Comparison of ENCODE assay signal across 12 mouse cellular contexts in the genomic region with DNA sequence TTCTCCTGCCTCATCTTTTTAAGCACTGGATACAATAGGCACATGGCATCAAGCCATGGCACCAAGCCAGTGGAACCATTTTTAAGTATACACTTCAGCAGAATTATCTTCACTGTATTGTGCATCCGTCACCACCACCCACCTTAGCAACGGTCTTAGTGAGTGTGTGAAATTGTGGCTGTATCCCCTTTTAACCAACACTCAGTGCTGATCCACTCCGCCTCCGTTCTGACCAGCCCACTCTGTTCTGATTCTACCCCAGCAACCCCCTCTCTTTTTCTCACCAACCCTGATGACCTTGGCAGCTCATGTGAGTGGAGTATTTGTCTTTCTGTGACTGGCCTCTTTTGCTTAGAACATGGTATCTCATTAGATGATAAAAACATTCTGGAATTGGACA.
DNase-seq lines count a peak whose midpoint lies in the region; ATAC-seq lines count a peak whose summit lies in the region.
"Had no signal": no experiment of that assay in that cellular context is flagged by ENCODE, and none has a peak within 500 bp of the region (broad histone marks: within the 10 kb centered on the region; RNA-seq: fewer than 3 reads in every experiment).

No protein-coding gene starts in this region.

- no peaks in the 10 kb centered on the region for H3K36me3 ChIP-seq in heart, embryonic 12.5 days
- H3K36me3 ChIP-seq in limb, embryonic 10.5 days: no peaks in the 10 kb centered on the region
- H3K36me3 ChIP-seq: limb, embryonic 15.5 days; neural tube, embryonic 13.5 days had no signal

- DNase-seq in heart, postnatal 4 days: peak; percentile 57
- DNase-seq in brain, adult 2 months (ENCODE audit: low read depth, low spot score): peak; percentile 67
- peak; percentile 25 to 63 for DNase-seq in frontal cortex, adult 2 months (ENCODE audit: extremely low spot score in 1 of 2, low spot score in 1 of 2)
- DNase-seq in limb, embryonic 10.5 days (ENCODE audit: low spot score): no peak
- DNase-seq in gastrocnemius, adult 18-20 months (ENCODE audit: low spot score): no peak
- DNase-seq: embryo, embryonic 11 days; thymus, postnatal 4 days had no signal

- peaks cover 18% of the 10 kb centered on the region for H3K4me1 ChIP-seq in heart, embryonic 12.5 days (replicated peaks)
- H3K4me1 ChIP-seq in limb, embryonic 10.5 days: no peaks in the 10 kb centered on the region
- H3K4me1 ChIP-seq: neural tube, embryonic 13.5 days had no signal

- no peaks in the 10 kb centered on the region for H3K9me3 ChIP-seq in heart, embryonic 12.5 days (replicated peaks)
- H3K9me3 ChIP-seq in limb, embryonic 10.5 days (replicated peaks): no peaks in the 10 kb centered on the region
- H3K9me3 ChIP-seq: limb, embryonic 15.5 days; neural tube, embryonic 13.5 days had no signal

- ATAC-seq in heart, embryonic 12.5 days (ENCODE audit: insufficient number of reproducible peaks, low FRiP score): no peak
- ATAC-seq in megakaryocyte progenitor cell, adult 5-6 weeks (replicated peaks; ENCODE audit: poor library complexity): peak; percentile 26; the same call in 1 of the 2 replicates
- ATAC-seq in CD4-positive, CD25-positive, alpha-beta regulatory T cell, adult 4 months: no peak

- H3K9ac ChIP-seq in heart, embryonic 12.5 days: no peak overlapping the region
- H3K9ac ChIP-seq: limb, embryonic 15.5 days; neural tube, embryonic 13.5 days had no signal

- H3K27me3 ChIP-seq in heart, embryonic 12.5 days (replicated peaks): no peaks in the 10 kb centered on the region
- no peaks in the 10 kb centered on the region for H3K27me3 ChIP-seq in limb, embryonic 10.5 days (ENCODE audit: low read depth, poor library complexity, severe bottlenecking)
- H3K27me3 ChIP-seq: limb, embryonic 15.5 days; neural tube, embryonic 13.5 days had no signal

- no peak overlapping the region for H3K4me3 ChIP-seq in heart, embryonic 12.5 days
- no peak overlapping the region for H3K4me3 ChIP-seq in limb, embryonic 10.5 days
- H3K4me3 ChIP-seq: limb, embryonic 15.5 days; neural tube, embryonic 13.5 days had no signal

- H3K27ac ChIP-seq in heart, embryonic 12.5 days (ENCODE audit: poor library complexity, severe bottlenecking): no peak overlapping the region
- H3K27ac ChIP-seq in limb, embryonic 10.5 days: no peak overlapping the region
- H3K27ac ChIP-seq: limb, embryonic 15.5 days; neural tube, embryonic 13.5 days had no signal

- 52% methylated on average over 4 of the region's 4 CpGs for WGBS in heart, embryonic 12.5 days
- WGBS in limb, embryonic 10.5 days: 99% methylated on average over 4 of the region's 4 CpGs

- no peak overlapping the region for H3K4me2 ChIP-seq in heart, embryonic 12.5 days
- H3K4me2 ChIP-seq: limb, embryonic 15.5 days; neural tube, embryonic 13.5 days had no signal

Comparison
In these comparisons a context has a peak if more than half of its experiments do, and no peak if none do; other contexts are left out.
1. DNase-seq: peak in heart, postnatal 4 days (single experiment), brain, adult 2 months (single experiment) and frontal cortex, adult 2 months (2 of 2); none in limb, embryonic 10.5 days (single experiment) and gastrocnemius, adult 18-20 months (single experiment).